Mouse (Mus musculus): ENCODE measurements around the gene Zfp638. TPM values are rescaled to one million over a fixed set of nuclear protein-coding genes. Genes with fewer than 3 reads are reported as not detected.

Zfp638 gene
- polyA plus RNA-seq (2012; rRNA removed) (42.2 and 55.4 TPM in 2 replicates), polyA plus RNA-seq (2014; fragmentation: Nextera tagmentation; extraction: Ambion mirVana) (61.8 and 71.5 TPM in 2 replicates)

DNA sequence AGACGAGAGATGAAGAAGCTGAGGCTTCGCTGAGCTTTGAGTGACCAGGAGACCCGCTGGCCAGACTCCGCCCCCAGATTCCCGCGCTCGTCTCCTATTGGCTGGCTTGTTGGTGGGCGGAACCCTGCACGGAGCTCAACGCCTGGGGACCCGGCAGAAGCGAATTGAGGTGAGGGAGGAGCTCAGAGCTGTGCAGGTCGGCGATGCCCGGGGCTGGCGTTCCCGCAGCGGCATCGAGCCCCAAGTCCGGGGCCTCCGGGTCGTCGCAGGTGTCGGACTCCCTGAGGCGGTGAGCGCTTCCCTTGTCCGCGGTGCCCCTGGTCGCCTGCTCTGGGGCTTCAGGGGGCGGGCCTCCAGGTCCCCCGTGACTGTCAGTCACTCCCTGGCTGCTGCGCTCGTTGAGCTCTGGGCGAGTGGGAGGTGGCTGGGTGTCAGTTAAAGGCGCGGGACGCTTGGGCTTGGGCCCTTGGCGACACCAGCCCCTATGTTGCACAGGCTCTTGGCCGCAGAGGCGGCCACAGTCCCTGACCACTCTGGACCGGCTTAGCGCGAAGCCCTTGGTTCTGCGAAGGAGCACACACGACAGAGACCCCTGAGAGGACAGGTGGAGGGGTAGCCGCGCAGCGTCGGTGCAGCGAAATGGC is at the start of gene Zfp638:
Zfp638 (plus strand) TSS at position 156 of the 644 bp plus-strand sequence.
- Histone ChIP-seq H3K4me1 (ENCODE audit: control insufficient read depth, insufficient read depth, low read length) (peaks cover 3% of the 10 kb centered on the region; the same call in 1 of the 2 replicates), H3K9me3 (ENCODE audit: control insufficient read depth, low read length) (no peaks in the 10 kb centered on the region), H3K27ac (replicated peaks; ENCODE audit: low read depth, low read length) (no peak within 1 kb of the TSS), H3K9ac (ENCODE audit: low read depth, low read length, severe bottlenecking) (peak within 1 kb of the TSS; percentile 50), H3K27me3 (ENCODE audit: control insufficient read depth, insufficient read depth, low read length) (0 out of 2 replicates have a peak, but pooled peaks cover 3% of the 10 kb centered on the region), H3K4me2 (replicated peaks; ENCODE audit: low read depth, low read length, severe bottlenecking) (peak within 1 kb of the TSS; percentile 100), H3K4me3 (replicated peaks; ENCODE audit: low read length) (peak within 1 kb of the TSS; percentile 63), H3K36me3 (ENCODE audit: control insufficient read depth, insufficient read depth, low read length) (no peaks in the 10 kb centered on the region)
- TF ChIP-seq POLR2A (IDR thresholded peaks at IDR 0.05; ENCODE audit: borderline replicate concordance, extremely low read depth, insufficient read depth, insufficient read length): no peak
- DNase-seq (ENCODE audit: low spot score) (peak; percentile 81), ATAC-seq (ENCODE audit: low FRiP score, low read depth) (peak; percentile 97)
- WGBS: under 1% methylated on average over 49 of the region's 50 CpGs

DNA sequence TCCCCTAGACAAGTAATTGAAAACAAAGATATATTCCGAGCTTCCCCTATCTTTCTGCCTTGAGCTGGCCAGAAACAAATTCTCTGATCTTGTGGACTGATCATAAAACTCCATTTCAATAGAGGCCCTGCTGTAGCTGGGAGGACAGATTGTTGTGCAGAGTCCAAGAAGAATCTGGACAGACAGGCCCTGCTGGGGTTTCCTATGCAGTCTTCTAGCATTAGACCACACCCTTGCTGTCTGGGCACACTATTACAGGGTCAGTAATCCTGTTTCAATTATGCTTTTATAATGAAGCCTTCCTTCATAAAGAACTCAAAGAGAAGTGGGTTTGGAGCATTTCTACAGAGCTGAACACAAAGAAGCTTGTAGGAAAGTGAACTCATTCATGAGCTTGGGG is 47.9 kb upstream of the Zfp638 start:
- H3K9ac ChIP-seq (ENCODE audit: low read depth, low read length, severe bottlenecking): no peak overlapping the region
- H3K27ac ChIP-seq (replicated peaks; ENCODE audit: low read depth, low read length): no peak overlapping the region
- no peak for DNase-seq (ENCODE audit: low spot score)
- WGBS: 81% methylated on average over 1 of the region's 1 CpGs
- no peak overlapping the region for H3K4me3 ChIP-seq (replicated peaks; ENCODE audit: low read length)
- H3K36me3 ChIP-seq (ENCODE audit: control insufficient read depth, insufficient read depth, low read length): peaks cover 4% of the 10 kb centered on the region
- no peak overlapping the region for H3K4me2 ChIP-seq (replicated peaks; ENCODE audit: low read depth, low read length, severe bottlenecking)
- H3K4me1 ChIP-seq (ENCODE audit: control insufficient read depth, insufficient read depth, low read length): no peaks in the 10 kb centered on the region
- no peak for TF ChIP-seq POLR2A (IDR thresholded peaks at IDR 0.05; ENCODE audit: borderline replicate concordance, extremely low read depth, insufficient read depth, insufficient read length)
- ATAC-seq (ENCODE audit: low FRiP score, low read depth): no peak
- H3K9me3 ChIP-seq (ENCODE audit: control insufficient read depth, low read length): 0 out of 2 replicates have a peak, but pooled peaks cover 4% of the 10 kb centered on the region
- no peaks in the 10 kb centered on the region for H3K27me3 ChIP-seq (ENCODE audit: control insufficient read depth, insufficient read depth, low read length)

DNA sequence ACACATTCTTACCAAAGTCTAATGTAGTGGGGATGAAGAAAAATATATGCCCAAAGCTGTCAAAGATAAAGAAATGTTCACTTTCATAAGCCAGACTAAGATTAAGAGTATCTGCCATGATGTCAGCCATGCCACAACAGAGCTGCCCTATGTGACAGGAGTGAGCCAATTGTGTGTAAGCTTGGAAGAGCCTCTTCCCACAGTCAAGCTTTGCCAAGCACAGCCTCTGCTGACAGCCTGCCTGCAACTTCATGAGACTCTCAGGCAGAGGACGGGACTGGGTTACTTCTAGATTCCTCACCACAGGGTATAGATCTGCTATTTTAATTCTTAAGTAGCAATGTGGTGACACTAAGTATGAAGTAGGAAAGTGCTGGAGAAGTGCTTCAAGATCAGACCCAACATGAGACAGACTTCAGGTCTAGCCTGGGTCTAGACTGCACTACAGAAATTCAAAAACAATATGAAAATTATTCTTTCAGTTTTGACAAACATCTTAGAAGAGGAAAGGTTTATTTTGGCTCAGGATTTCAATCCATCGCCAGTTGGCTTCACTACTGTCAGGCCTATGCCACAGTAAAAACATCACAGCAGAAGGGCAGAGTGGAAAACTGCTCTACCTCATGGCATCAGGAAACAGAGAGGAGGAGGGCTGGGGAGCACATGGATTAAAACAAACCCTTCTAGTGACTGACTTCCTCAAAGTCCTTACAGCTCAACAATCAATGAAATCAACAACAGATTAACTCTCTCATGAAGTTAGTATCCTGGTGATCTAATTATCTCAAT is 46.0 kb upstream of the Zfp638 start:
- Histone ChIP-seq H3K9me3 (ENCODE audit: control insufficient read depth, low read length) (0 out of 2 replicates have a peak, but pooled peaks cover 4% of the 10 kb centered on the region), H3K36me3 (ENCODE audit: control insufficient read depth, insufficient read depth, low read length) (no peaks in the 10 kb centered on the region; the same call in 1 of the 2 replicates), H3K4me1 (ENCODE audit: control insufficient read depth, insufficient read depth, low read length) (no peaks in the 10 kb centered on the region), H3K4me3 (replicated peaks; ENCODE audit: low read length) (no peak overlapping the region), H3K4me2 (replicated peaks; ENCODE audit: low read depth, low read length, severe bottlenecking) (no peak overlapping the region), H3K9ac (ENCODE audit: low read depth, low read length, severe bottlenecking) (no peak overlapping the region), H3K27me3 (ENCODE audit: control insufficient read depth, insufficient read depth, low read length) (no peaks in the 10 kb centered on the region), H3K27ac (replicated peaks; ENCODE audit: low read depth, low read length) (no peak overlapping the region)
- DNase-seq (ENCODE audit: low spot score) (no peak), ATAC-seq (ENCODE audit: low FRiP score, low read depth) (no peak)
- WGBS: 77% methylated on average over 2 of the region's 2 CpGs
- TF ChIP-seq POLR2A (IDR thresholded peaks at IDR 0.05; ENCODE audit: borderline replicate concordance, extremely low read depth, insufficient read depth, insufficient read length): no peak

DNA sequence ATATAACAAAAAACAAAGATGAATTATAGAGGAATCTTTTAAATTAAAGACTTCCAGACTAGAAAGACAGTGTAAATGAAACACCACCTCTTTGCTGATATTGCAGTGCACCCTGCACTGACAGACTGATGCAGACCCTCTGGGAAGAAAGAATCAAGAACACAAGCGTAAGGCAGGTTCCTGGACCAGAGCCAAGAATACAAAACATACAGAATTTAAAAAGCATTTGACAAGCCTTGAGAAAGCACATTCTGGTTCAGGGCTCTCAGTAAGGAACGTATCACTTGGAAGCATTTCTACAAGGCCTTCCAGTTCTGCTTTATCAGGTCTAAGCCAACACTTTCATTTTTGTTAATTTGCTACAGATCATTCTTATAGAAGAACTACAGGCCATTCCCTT is 45.1 kb upstream of the Zfp638 start:
- TF ChIP-seq POLR2A (IDR thresholded peaks at IDR 0.05; ENCODE audit: borderline replicate concordance, extremely low read depth, insufficient read depth, insufficient read length): no peak
- no peaks in the 10 kb centered on the region for H3K4me1 ChIP-seq (ENCODE audit: control insufficient read depth, insufficient read depth, low read length)
- WGBS: 38% methylated on average over 2 of the region's 2 CpGs
- no peak overlapping the region for H3K9ac ChIP-seq (ENCODE audit: low read depth, low read length, severe bottlenecking)
- no peak overlapping the region for H3K4me2 ChIP-seq (replicated peaks; ENCODE audit: low read depth, low read length, severe bottlenecking)
- H3K27ac ChIP-seq (replicated peaks; ENCODE audit: low read depth, low read length): no peak overlapping the region
- ATAC-seq (ENCODE audit: low FRiP score, low read depth) (no peak), DNase-seq (ENCODE audit: low spot score) (no peak)
- no peak overlapping the region for H3K4me3 ChIP-seq (replicated peaks; ENCODE audit: low read length)
- no peaks in the 10 kb centered on the region; the same call in 1 of the 2 replicates for H3K36me3 ChIP-seq (ENCODE audit: control insufficient read depth, insufficient read depth, low read length)
- H3K27me3 ChIP-seq (ENCODE audit: control insufficient read depth, insufficient read depth, low read length): no peaks in the 10 kb centered on the region
- 0 out of 2 replicates have a peak, but pooled peaks cover 4% of the 10 kb centered on the region for H3K9me3 ChIP-seq (ENCODE audit: control insufficient read depth, low read length)

DNA sequence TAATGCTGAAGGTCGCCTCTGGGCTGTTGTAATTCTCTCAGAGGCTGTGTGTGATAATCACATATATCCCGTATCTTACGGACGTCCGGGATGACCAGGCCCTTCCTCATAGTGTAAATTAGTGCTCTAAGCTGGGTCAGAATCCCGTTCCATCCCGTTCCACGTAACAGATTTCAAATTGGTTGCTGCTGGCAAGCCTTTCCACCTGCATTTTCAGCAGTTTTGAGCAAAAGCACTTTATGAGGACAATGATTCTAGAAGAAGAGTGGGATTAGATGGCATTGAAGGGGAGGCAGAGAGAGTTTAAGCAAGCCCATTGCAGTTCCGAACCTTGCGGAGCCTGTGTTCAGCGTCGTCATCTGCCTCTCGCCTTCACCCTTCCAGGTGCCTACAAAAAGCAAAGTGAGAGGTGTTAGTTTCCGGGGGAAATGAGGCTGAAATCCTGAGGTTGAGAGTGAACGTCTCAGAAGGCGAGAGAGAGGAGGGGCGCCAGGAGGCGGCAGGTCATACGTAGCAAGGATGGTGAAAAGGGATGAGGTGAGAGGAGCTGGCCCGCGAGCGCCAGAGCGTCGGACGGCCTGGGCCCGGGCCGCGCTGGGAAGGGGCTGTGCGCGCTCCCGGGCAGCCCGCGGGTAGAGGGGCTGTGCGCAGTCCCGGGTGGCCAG is 35.8 kb upstream of the Zfp638 start:
- H3K4me3 ChIP-seq (replicated peaks; ENCODE audit: low read length): peak overlapping the region; percentile 74
- peaks cover 7% of the 10 kb centered on the region for H3K4me1 ChIP-seq (ENCODE audit: control insufficient read depth, insufficient read depth, low read length)
- ATAC-seq (ENCODE audit: low FRiP score, low read depth) (peak; percentile 71), DNase-seq (ENCODE audit: low spot score) (no peak)
- H3K9me3 ChIP-seq (ENCODE audit: control insufficient read depth, low read length): no peaks in the 10 kb centered on the region
- peak overlapping the region; percentile 82 for H3K9ac ChIP-seq (ENCODE audit: low read depth, low read length, severe bottlenecking)
- no peaks in the 10 kb centered on the region for H3K27me3 ChIP-seq (ENCODE audit: control insufficient read depth, insufficient read depth, low read length)
- H3K4me2 ChIP-seq (replicated peaks; ENCODE audit: low read depth, low read length, severe bottlenecking): peak overlapping the region; percentile 87
- no peaks in the 10 kb centered on the region for H3K36me3 ChIP-seq (ENCODE audit: control insufficient read depth, insufficient read depth, low read length)
- under 1% methylated on average over 33 of the region's 35 CpGs for WGBS
- peak overlapping the region; percentile 87 for H3K27ac ChIP-seq (replicated peaks; ENCODE audit: low read depth, low read length)
- no peak for TF ChIP-seq POLR2A (IDR thresholded peaks at IDR 0.05; ENCODE audit: borderline replicate concordance, extremely low read depth, insufficient read depth, insufficient read length)

Measured in limb, embryonic 14.5 days (tissue).